Mouse (Mus musculus): ENCODE data around the gene Ltb. TPM values are rescaled to one million over a fixed set of nuclear protein-coding genes. Genes with fewer than 3 reads are reported as not detected.

Gene Ltb
- polyA plus RNA-seq, 1 experiment, result 0.05 TPM

DNA sequence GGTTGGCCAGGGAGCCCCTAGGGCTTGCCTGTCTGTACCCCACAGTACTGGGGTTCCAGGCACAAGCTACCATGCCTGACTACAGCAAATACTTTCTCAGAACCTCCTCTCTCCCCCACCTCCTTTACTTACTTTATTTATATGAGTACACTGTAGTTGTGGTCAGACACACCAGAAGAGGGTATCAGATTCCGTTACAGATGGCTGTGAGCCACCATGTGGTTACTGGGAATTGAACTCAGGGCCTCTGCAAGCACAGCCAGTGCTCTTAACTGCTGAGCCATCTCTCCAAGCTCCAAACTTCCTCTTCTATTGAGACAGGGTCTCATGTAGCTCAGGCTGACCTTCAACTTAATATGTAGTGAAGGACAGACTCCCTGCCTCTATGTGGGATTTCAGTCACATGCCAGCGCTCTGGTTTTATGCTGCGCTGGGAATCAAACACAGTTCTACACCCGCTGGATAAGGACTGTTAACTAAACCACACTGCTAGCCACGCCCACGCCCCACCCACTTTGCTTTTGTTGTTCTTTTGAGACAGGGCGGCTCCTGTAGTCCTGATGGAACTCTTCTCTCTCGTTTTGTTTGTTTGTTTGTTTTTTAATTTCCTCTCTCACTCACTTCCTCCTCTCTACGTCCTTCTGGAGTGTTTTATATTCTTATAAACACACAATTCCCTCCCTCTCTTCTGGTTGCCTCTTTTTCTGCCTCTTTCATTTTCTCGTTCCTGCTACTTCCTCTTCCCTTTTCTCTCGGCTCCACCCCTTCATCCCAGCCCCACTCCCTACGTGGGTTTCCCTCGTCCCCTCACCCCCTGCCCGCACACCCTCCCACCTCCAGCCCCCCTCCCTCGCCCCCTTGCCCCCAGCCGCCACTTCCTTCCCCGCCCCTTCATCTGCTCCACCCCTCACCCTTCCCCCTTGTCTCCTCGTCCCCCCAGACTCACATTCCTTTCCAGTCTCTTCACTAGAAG is 8.3 kb upstream of the Ltb start:
- peak overlapping the region; percentile 68 for H3K4me2 ChIP-seq (ENCODE audit: low read depth)
- no peaks in the 10 kb centered on the region for H3K36me3 ChIP-seq (ENCODE audit: control insufficient read depth, insufficient read depth)
- H3K27me3 ChIP-seq (ENCODE audit: control insufficient read depth, insufficient read depth, insufficient read length), result no peaks in the 10 kb centered on the region
- TF ChIP-seq SRF (IDR thresholded peaks at IDR 0.05; ENCODE audit: control insufficient read depth, insufficient read length, low read depth), result no peak
- peak; percentile 38 for TF ChIP-seq POLR2A (IDR thresholded peaks at IDR 0.05; ENCODE audit: insufficient read length, low read depth)
- H3K79me2 ChIP-seq (ENCODE audit: control insufficient read depth, insufficient read depth), result no peaks in the 10 kb centered on the region
- peak overlapping the region; percentile 29 for H3K4me3 ChIP-seq
- no peak overlapping the region for H3ac ChIP-seq (ENCODE audit: control insufficient read depth, insufficient read length)

DNA sequence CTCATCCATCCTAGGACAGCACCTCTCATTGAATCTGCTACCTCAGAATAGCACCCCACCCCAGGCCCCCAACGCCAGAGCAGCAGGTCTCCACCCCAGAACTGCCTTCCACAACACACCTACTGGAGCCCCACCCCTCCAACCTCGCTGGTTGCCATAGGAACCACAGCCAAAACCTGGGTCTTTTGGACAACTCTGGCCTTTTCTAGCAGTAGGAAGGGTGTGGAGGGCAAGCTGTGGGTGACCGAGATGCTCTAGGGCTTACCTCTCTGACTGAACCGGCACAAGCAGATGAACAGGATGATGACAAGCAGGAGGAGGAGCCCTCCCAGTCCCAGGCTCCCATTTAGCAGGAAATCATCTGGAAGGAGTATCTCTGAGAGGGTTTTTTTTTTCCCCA is 7.6 kb upstream of the Ltb start:
- no peak for TF ChIP-seq TCF12 (IDR thresholded peaks at IDR 0.05; ENCODE audit: insufficient read depth, poor library complexity, severe bottlenecking)
- no peak for TF ChIP-seq SRF (IDR thresholded peaks at IDR 0.05; ENCODE audit: control insufficient read depth, insufficient read length, low read depth)
- no peak for TF ChIP-seq MYOG (IDR thresholded peaks at IDR 0.05; ENCODE audit: control insufficient read depth in 1 of 3, insufficient read depth in 1 of 3, insufficient read length in 2 of 3, low read depth in 2 of 3)
- TF ChIP-seq TCF3 (IDR thresholded peaks at IDR 0.05; ENCODE audit: insufficient read length, low read depth), result no peak
- no peak for TF ChIP-seq REST (IDR thresholded peaks at IDR 0.05; ENCODE audit: insufficient read depth, insufficient read length)
- no peak for TF ChIP-seq POLR2AphosphoS2 (IDR thresholded peaks at IDR 0.05; ENCODE audit: insufficient read length, low read depth)
- no peak for TF ChIP-seq USF1 (IDR thresholded peaks at IDR 0.05; ENCODE audit: low read depth)
- TF ChIP-seq CEBPB (IDR thresholded peaks at IDR 0.05; ENCODE audit: insufficient read depth, poor library complexity, severe bottlenecking), result no peak
- TF ChIP-seq POLR2A (IDR thresholded peaks at IDR 0.05; ENCODE audit: insufficient read length, low read depth), result no peak
- TF ChIP-seq MAX (IDR thresholded peaks at IDR 0.05; ENCODE audit: low read depth), result no peak
- no peak for TF ChIP-seq E2F4 (IDR thresholded peaks at IDR 0.05; ENCODE audit: insufficient read depth)
- no peak for TF ChIP-seq MYOD1 (IDR thresholded peaks at IDR 0.05; ENCODE audit: control insufficient read depth in 1 of 3, insufficient read length in 2 of 3, low read depth in 2 of 3)
- no peaks in the 10 kb centered on the region for H3K79me2 ChIP-seq (ENCODE audit: control insufficient read depth, insufficient read depth)
- H3ac ChIP-seq (ENCODE audit: control insufficient read depth, insufficient read length), result no peak overlapping the region
- peak overlapping the region; percentile 38 for H3K4me2 ChIP-seq (ENCODE audit: low read depth)
- H3K4me3 ChIP-seq, result peak overlapping the region; percentile 29
- H3K27me3 ChIP-seq (ENCODE audit: control insufficient read depth, insufficient read depth, insufficient read length), result no peaks in the 10 kb centered on the region
- H3K36me3 ChIP-seq (ENCODE audit: control insufficient read depth, insufficient read depth), result no peaks in the 10 kb centered on the region

DNA sequence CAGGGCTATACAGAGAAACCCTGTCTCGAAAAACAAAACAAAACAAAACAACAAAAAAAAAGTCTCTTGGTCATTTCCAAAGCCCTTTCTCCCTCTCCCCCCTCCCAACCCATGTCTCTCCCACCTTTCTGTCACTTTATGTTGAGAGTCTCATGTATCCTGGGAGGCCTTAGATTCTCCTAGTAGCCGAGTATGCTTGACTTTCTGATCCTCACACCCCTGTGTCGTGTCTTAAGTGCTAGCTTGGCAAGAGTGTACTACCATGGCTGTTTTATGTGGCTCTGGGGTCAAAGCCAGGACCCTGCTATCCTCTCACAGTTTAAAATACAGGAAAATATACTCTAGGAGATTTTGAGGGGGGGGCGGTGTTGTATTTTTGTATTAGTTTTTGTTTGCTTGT is 6.9 kb upstream of the Ltb start:
- no peak overlapping the region for H3ac ChIP-seq (ENCODE audit: control insufficient read depth, insufficient read length)
- H3K36me3 ChIP-seq (ENCODE audit: control insufficient read depth, insufficient read depth), result no peaks in the 10 kb centered on the region
- H3K27me3 ChIP-seq (ENCODE audit: control insufficient read depth, insufficient read depth, insufficient read length), result no peaks in the 10 kb centered on the region
- no peak overlapping the region for H3K4me3 ChIP-seq
- TF ChIP-seq TCF12 (IDR thresholded peaks at IDR 0.05; ENCODE audit: insufficient read depth, poor library complexity, severe bottlenecking) (no peak), SRF (IDR thresholded peaks at IDR 0.05; ENCODE audit: control insufficient read depth, insufficient read length, low read depth) (no peak), TCF3 (IDR thresholded peaks at IDR 0.05; ENCODE audit: insufficient read length, low read depth) (no peak), MYOG (IDR thresholded peaks at IDR 0.05; ENCODE audit: control insufficient read depth in 1 of 3, insufficient read depth in 1 of 3, insufficient read length in 2 of 3, low read depth in 2 of 3) (no peak)
- H3K4me2 ChIP-seq (ENCODE audit: low read depth), result no peak overlapping the region
- H3K79me2 ChIP-seq (ENCODE audit: control insufficient read depth, insufficient read depth), result no peaks in the 10 kb centered on the region

DNA sequence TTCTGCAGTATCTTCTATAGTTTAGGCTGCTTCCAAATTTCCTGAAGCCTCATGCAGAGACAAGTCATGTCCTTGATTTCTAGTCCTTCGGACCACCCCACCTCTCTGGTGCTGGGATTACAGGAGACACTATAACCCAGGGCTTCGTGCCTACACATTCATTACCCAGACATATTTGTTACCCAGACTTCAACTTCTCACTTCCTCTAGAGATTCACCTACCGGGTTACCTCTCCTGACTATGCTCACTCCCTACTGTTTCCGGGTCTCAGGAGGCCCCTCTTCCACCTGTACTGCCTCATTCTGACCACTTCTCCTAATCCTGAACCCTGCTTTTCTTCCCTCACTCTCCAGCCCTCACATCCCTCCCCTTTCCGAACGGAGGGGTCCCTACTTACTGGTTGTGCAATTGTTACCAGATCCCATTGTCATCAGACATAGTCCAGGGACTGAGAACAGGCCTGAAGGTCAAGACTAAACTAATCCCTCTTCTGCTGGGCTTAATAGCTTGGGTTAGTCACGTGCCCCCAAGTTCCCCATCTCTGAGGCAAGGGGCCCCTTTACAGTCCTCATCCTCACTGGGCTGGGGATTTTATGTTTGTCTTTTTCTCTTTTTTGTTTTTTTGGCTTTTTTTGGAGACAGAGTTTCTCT is 6.2 kb upstream of the Ltb start, which contains the start of gene Lst1:
TSS of gene Lst1 (minus strand) at position 481 of the 652 bp plus-strand sequence.
- H3K27me3 ChIP-seq (ENCODE audit: control insufficient read depth, insufficient read depth, insufficient read length), result no peaks in the 10 kb centered on the region
- no peaks in the 10 kb centered on the region for H3K36me3 ChIP-seq (ENCODE audit: control insufficient read depth, insufficient read depth)
- no peak within 1 kb of the TSS for H3K4me2 ChIP-seq (ENCODE audit: low read depth)
- TF ChIP-seq MYOG (IDR thresholded peaks at IDR 0.05; ENCODE audit: control insufficient read depth in 1 of 3, insufficient read depth in 1 of 3, insufficient read length in 2 of 3, low read depth in 2 of 3) (no peak), POLR2AphosphoS2 (IDR thresholded peaks at IDR 0.05; ENCODE audit: insufficient read length, low read depth) (no peak), USF1 (IDR thresholded peaks at IDR 0.05; ENCODE audit: low read depth) (no peak), TCF3 (IDR thresholded peaks at IDR 0.05; ENCODE audit: insufficient read length, low read depth) (no peak), MYOD1 (IDR thresholded peaks at IDR 0.05; ENCODE audit: control insufficient read depth in 1 of 3, insufficient read length in 2 of 3, low read depth in 2 of 3) (no peak), REST (IDR thresholded peaks at IDR 0.05; ENCODE audit: insufficient read depth, insufficient read length) (no peak), E2F4 (IDR thresholded peaks at IDR 0.05; ENCODE audit: insufficient read depth) (no peak), CEBPB (IDR thresholded peaks at IDR 0.05; ENCODE audit: insufficient read depth, poor library complexity, severe bottlenecking) (no peak), MAX (IDR thresholded peaks at IDR 0.05; ENCODE audit: low read depth) (no peak), TCF12 (IDR thresholded peaks at IDR 0.05; ENCODE audit: insufficient read depth, poor library complexity, severe bottlenecking) (no peak), SRF (IDR thresholded peaks at IDR 0.05; ENCODE audit: control insufficient read depth, insufficient read length, low read depth) (no peak), POLR2A (IDR thresholded peaks at IDR 0.05; ENCODE audit: insufficient read length, low read depth) (no peak)
- no peak within 1 kb of the TSS for H3ac ChIP-seq (ENCODE audit: control insufficient read depth, insufficient read length)
- no peaks in the 10 kb centered on the region for H3K79me2 ChIP-seq (ENCODE audit: control insufficient read depth, insufficient read depth)
- no peak within 1 kb of the TSS for H3K4me3 ChIP-seq
